Comparison of ENCODE assay signal across 8 mouse cellular contexts in genomic region chrX:163957381-163957780, GRCm38 (mm10). TPM values are rescaled to one million over a fixed set of nuclear protein-coding genes. Genes with fewer than 3 reads are reported as not detected.
DNase-seq lines count a peak whose midpoint lies in the region; ATAC-seq and TF ChIP-seq lines count a peak whose summit lies in the region.

No protein-coding gene starts in this region.

- 11% methylated on average over 12 of the region's 12 CpGs for WGBS in kidney, adult 2 months
- 44% methylated on average over 12 of the region's 12 CpGs for WGBS in hindbrain, embryonic 12.5 days
- 40% methylated on average over 12 of the region's 12 CpGs for WGBS in midbrain, embryonic 12.5 days

- TF ChIP-seq CTCF in kidney, adult 2 months (conservative IDR thresholded peaks at IDR 0.05; ENCODE audit: insufficient read depth, insufficient read length, low read depth, low read length) = no peak
- no peak for TF ChIP-seq CTCF in bone marrow macrophage, adult 2 months (IDR thresholded peaks at IDR 0.05; ENCODE audit: low read depth, low read length)

- DNase-seq in kidney, adult 2 months = no peak
- DNase-seq in kidney, adult 11 months = no peak
- DNase-seq in frontal cortex, postnatal 14 days (ENCODE audit: low spot score in 2 of 2) = no peak
- no peak for DNase-seq in cerebellum, postnatal 4 days (ENCODE audit: low spot score in 2 of 2)
- DNase-seq in adrenal gland, postnatal 36 days = no peak

- H3K4me3 ChIP-seq in kidney, adult 2 months (ENCODE audit: insufficient read depth, low read depth, low read length) = peak overlapping the region; percentile 81
- H3K4me3 ChIP-seq in bone marrow macrophage, adult 2 months (ENCODE audit: insufficient read depth, low read length) = peak overlapping the region; percentile 94
- H3K4me3 ChIP-seq in hindbrain, embryonic 12.5 days = peak overlapping the region; percentile 60
- peak overlapping the region; percentile 65 for H3K4me3 ChIP-seq in midbrain, embryonic 12.5 days

- H3K27ac ChIP-seq in kidney, adult 2 months (ENCODE audit: insufficient read depth, low read depth, low read length) = peak overlapping the region; percentile 66
- H3K27ac ChIP-seq in bone marrow macrophage, adult 2 months (ENCODE audit: insufficient read depth, low read depth, low read length) = peak overlapping the region; percentile 73
- peak overlapping the region; percentile 96; the same call in 1 of the 2 replicates for H3K27ac ChIP-seq in hindbrain, embryonic 12.5 days
- peak overlapping the region; percentile 92 for H3K27ac ChIP-seq in midbrain, embryonic 12.5 days (replicated peaks)

- H3K9ac ChIP-seq in hindbrain, embryonic 12.5 days = peak overlapping the region; percentile 76
- H3K9ac ChIP-seq in midbrain, embryonic 12.5 days (replicated peaks) = peak overlapping the region; percentile 62

- no peaks in the 10 kb centered on the region; the same call in 1 of the 2 replicates for H3K36me3 ChIP-seq in kidney, adult 2 months (ENCODE audit: control insufficient read depth, insufficient read depth, low read length)
- H3K36me3 ChIP-seq in hindbrain, embryonic 12.5 days = peaks cover 20% of the 10 kb centered on the region
- H3K36me3 ChIP-seq in midbrain, embryonic 12.5 days = peaks cover 7% of the 10 kb centered on the region; the same call in 1 of the 2 replicates

- peak overlapping the region; percentile 58 for H3K4me2 ChIP-seq in hindbrain, embryonic 12.5 days (replicated peaks)
- peak overlapping the region; percentile 58 for H3K4me2 ChIP-seq in midbrain, embryonic 12.5 days (replicated peaks)

- no peaks in the 10 kb centered on the region for H3K4me1 ChIP-seq in kidney, adult 2 months (ENCODE audit: control insufficient read depth, insufficient read depth, low read length)
- peaks cover 6% of the 10 kb centered on the region; the same call in 1 of the 2 replicates for H3K4me1 ChIP-seq in bone marrow macrophage, adult 2 months (ENCODE audit: control insufficient read depth, insufficient read depth, low read length)
- peaks cover 4% of the 10 kb centered on the region for H3K4me1 ChIP-seq in hindbrain, embryonic 12.5 days
- H3K4me1 ChIP-seq in midbrain, embryonic 12.5 days = 0 out of 2 replicates have a peak, but pooled peaks cover 4% of the 10 kb centered on the region

- no peak for ATAC-seq in hindbrain, embryonic 12.5 days (ENCODE audit: low FRiP score)
- 0 out of 2 replicates have a peak, but pooled peaks have one; percentile 3 for ATAC-seq in midbrain, embryonic 12.5 days (ENCODE audit: low FRiP score, low read depth)

- H3K27me3 ChIP-seq in kidney, adult 2 months (replicated peaks; ENCODE audit: control insufficient read depth, insufficient read depth, low read length) = no peaks in the 10 kb centered on the region
- peaks cover 7% of the 10 kb centered on the region for H3K27me3 ChIP-seq in hindbrain, embryonic 12.5 days
- peaks cover 10% of the 10 kb centered on the region; the same call in 1 of the 2 replicates for H3K27me3 ChIP-seq in midbrain, embryonic 12.5 days

- TF ChIP-seq POLR2A in kidney, adult 2 months (IDR thresholded peaks at IDR 0.05; ENCODE audit: low read depth, low read length) = no peak
- no peak for TF ChIP-seq POLR2A in bone marrow macrophage, adult 2 months (IDR thresholded peaks at IDR 0.05; ENCODE audit: borderline replicate concordance, low read depth, low read length)

- H3K9me3 ChIP-seq in hindbrain, embryonic 12.5 days (replicated peaks) = no peaks in the 10 kb centered on the region
- H3K9me3 ChIP-seq in midbrain, embryonic 12.5 days = no peaks in the 10 kb centered on the region

RNA-seq across cellular contexts. Expression of gene Zrsr2, which starts 1.1 kb away (rescaled TPM):
- polyA plus RNA-seq in kidney, adult 2 months (2012; rRNA removed) = 6.2 and 10.5 TPM in 2 replicates
- 36.3 and 52.5 TPM in 2 replicates for polyA plus RNA-seq in bone marrow macrophage, adult 2 months (2012; ENCODE audit: insufficient read depth, insufficient read length, missing spikeins)
- 72.2 and 72.6 TPM in 2 replicates for polyA plus RNA-seq in hindbrain, embryonic 12.5 days (2016; fragmentation: Nextera tagmentation; extraction: Ambion mirVana)
- polyA plus RNA-seq in midbrain, embryonic 12.5 days (2016; fragmentation: Nextera tagmentation; extraction: Ambion mirVana) = 70.3 and 74.3 TPM in 2 replicates
- 10 to 100 TPM; 23.7 to 30.2 TPM for total RNA-seq in adrenal gland, postnatal 36 days (2021)

RNA-seq across cellular contexts. Expression of gene Ap1s2, which starts 48.6 kb away (rescaled TPM):
- 1.2 and 2.2 TPM in 2 replicates for polyA plus RNA-seq in kidney, adult 2 months (2012; rRNA removed)
- 241 and 251 TPM in 2 replicates for polyA plus RNA-seq in bone marrow macrophage, adult 2 months (2012; ENCODE audit: insufficient read depth, insufficient read length, missing spikeins)
- polyA plus RNA-seq in hindbrain, embryonic 12.5 days (2016; fragmentation: Nextera tagmentation; extraction: Ambion mirVana) = 51.9 and 58.5 TPM in 2 replicates
- 46.0 and 47.9 TPM in 2 replicates for polyA plus RNA-seq in midbrain, embryonic 12.5 days (2016; fragmentation: Nextera tagmentation; extraction: Ambion mirVana)
- 10 to 100 TPM; 16.2 to 21.5 TPM for total RNA-seq in adrenal gland, postnatal 36 days (2021)

Comparison
In these comparisons a context has a peak if more than half of its experiments do, and no peak if none do; other contexts are left out.
1. RNA of gene Ap1s2, which starts 48.6 kb away (polyA plus RNA-seq): 241 to 251 TPM in bone marrow macrophage, adult 2 months, 51.9 to 58.5 TPM in hindbrain, embryonic 12.5 days and 46.0 to 47.9 TPM in midbrain, embryonic 12.5 days; 1.2 to 2.2 TPM in kidney, adult 2 months; every median in the first group is over 10 times any median in the second.
2. Peak in every context shown above with its lines, with median percentiles within 50 percentile points of each other: H3K27ac ChIP-seq and H3K4me3 ChIP-seq.